Mouse (Mus musculus): ENCODE measurements around the gene Limch1. TPM values are rescaled to one million over a fixed set of nuclear protein-coding genes. Genes with fewer than 3 reads are reported as not detected.

The Limch1 gene
- total and polyA plus RNA-seq, 3 experiments = 0.05 TPM; not detected in 2

GRCm38 (mm10) chr5:66760747-66761146 is 15.1 kb downstream of the Limch1 start:
- no peak for DNase-seq (ENCODE audit: extremely low read depth)
- Histone ChIP-seq H3K4me2 (ENCODE audit: insufficient read depth, low read depth, poor library complexity, severe bottlenecking) (no peak overlapping the region), H3K27ac (ENCODE audit: insufficient read depth, low read depth) (no peak overlapping the region), H3K4me1 (ENCODE audit: control insufficient read depth in 1 of 2, insufficient read depth in 2 of 2) (peaks cover 9 to 32% of the 10 kb centered on the region in 2 experiments), H3K79me2 (replicated peaks; ENCODE audit: control insufficient read depth, extremely low read depth, insufficient read depth, poor library complexity, severe bottlenecking) (no peaks in the 10 kb centered on the region), H3K27me3 (replicated peaks) (no peaks in the 10 kb centered on the region), H3K36me3 (replicated peaks in 1 of 2; ENCODE audit: control insufficient read depth in 1 of 2, insufficient read depth in 1 of 2, low read length in 1 of 2) (no peaks in the 10 kb centered on the region), H3K4me3 (replicated peaks in 1 of 3; ENCODE audit: low read depth in 2 of 3, low read length in 2 of 3, poor library complexity in 1 of 3) (no peak overlapping the region), H3K9ac (ENCODE audit: insufficient read depth, low read depth) (no peak overlapping the region), H3K9me3 (replicated peaks; ENCODE audit: low read length) (no peaks in the 10 kb centered on the region)
- dilution Hi-C loops (cut with MboI; ENCODE audit: extremely low pct_ligation_motif_present, extremely low pct_unique_long_range_greater_than_20kb, low sequenced_read_pairs) = no loop called here
- no peak for TF ChIP-seq SMC3 (IDR thresholded peaks at IDR 0.05; ENCODE audit: low read depth, low read length)
- no peak for TF ChIP-seq BHLHE40 (IDR thresholded peaks at IDR 0.05; ENCODE audit: low read depth, low read length)
- TF ChIP-seq PAX5 (IDR thresholded peaks at IDR 0.05; ENCODE audit: low read length) = no peak
- no peak for TF ChIP-seq TCF12 (IDR thresholded peaks at IDR 0.05; ENCODE audit: low read depth, low read length)
- TF ChIP-seq MYC (IDR thresholded peaks at IDR 0.05; ENCODE audit: low read depth, low read length) = no peak
- TF ChIP-seq USF1 (IDR thresholded peaks at IDR 0.05; ENCODE audit: low read depth, low read length) = no peak
- no peak for TF ChIP-seq ZKSCAN1 (IDR thresholded peaks at IDR 0.05; ENCODE audit: borderline replicate concordance, low read depth, low read length)
- TF ChIP-seq IRF4 (IDR thresholded peaks at IDR 0.05; ENCODE audit: low read depth, low read length) = no peak
- no peak for TF ChIP-seq CHD1 (IDR thresholded peaks at IDR 0.05; ENCODE audit: low read depth, low read length)
- TF ChIP-seq SIN3A (IDR thresholded peaks at IDR 0.05; ENCODE audit: low read length) = no peak
- TF ChIP-seq RCOR1 (conservative IDR thresholded peaks at IDR 0.05; ENCODE audit: low read depth, low read length) = no peak
- TF ChIP-seq TBP (conservative IDR thresholded peaks at IDR 0.05; ENCODE audit: low read depth, low read length) = no peak
- TF ChIP-seq ELF1 (IDR thresholded peaks at IDR 0.05; ENCODE audit: low read depth, low read length) = no peak
- in situ Hi-C loops (cut with MboI; ENCODE audit: low pct_ligation_motif_present, low pct_unique_long_range_greater_than_20kb, low sequenced_read_pairs) = no loop called here

GRCm38 (mm10) chr5:66762006-66762405 is 16.4 kb downstream of the Limch1 start:
- in situ Hi-C loops (cut with MboI; ENCODE audit: low pct_ligation_motif_present, low pct_unique_long_range_greater_than_20kb, low sequenced_read_pairs) = no loop called here
- Histone ChIP-seq H3K4me1 (ENCODE audit: control insufficient read depth in 1 of 2, insufficient read depth in 2 of 2) (peaks cover 6 to 20% of the 10 kb centered on the region in 2 experiments), H3K27ac (ENCODE audit: insufficient read depth, low read depth) (no peak overlapping the region), H3K27me3 (replicated peaks) (no peaks in the 10 kb centered on the region), H3K79me2 (replicated peaks; ENCODE audit: control insufficient read depth, extremely low read depth, insufficient read depth, poor library complexity, severe bottlenecking) (no peaks in the 10 kb centered on the region), H3K9ac (ENCODE audit: insufficient read depth, low read depth) (no peak overlapping the region), H3K36me3 (replicated peaks in 1 of 2; ENCODE audit: control insufficient read depth in 1 of 2, insufficient read depth in 1 of 2, low read length in 1 of 2) (no peaks in the 10 kb centered on the region), H3K4me3 (replicated peaks in 1 of 3; ENCODE audit: low read depth in 2 of 3, low read length in 2 of 3, poor library complexity in 1 of 3) (no peak overlapping the region), H3K9me3 (replicated peaks; ENCODE audit: low read length) (no peaks in the 10 kb centered on the region), H3K4me2 (ENCODE audit: insufficient read depth, low read depth, poor library complexity, severe bottlenecking) (no peak overlapping the region)
- DNase-seq (ENCODE audit: extremely low read depth) = no peak
- dilution Hi-C loops (cut with MboI; ENCODE audit: extremely low pct_ligation_motif_present, extremely low pct_unique_long_range_greater_than_20kb, low sequenced_read_pairs) = no loop called here
- TF ChIP-seq MEF2A (IDR thresholded peaks at IDR 0.05; ENCODE audit: borderline replicate concordance, low read depth, low read length) (no peak), SIN3A (IDR thresholded peaks at IDR 0.05; ENCODE audit: low read length) (no peak), IRF4 (IDR thresholded peaks at IDR 0.05; ENCODE audit: low read depth, low read length) (no peak), CHD1 (IDR thresholded peaks at IDR 0.05; ENCODE audit: low read depth, low read length) (no peak), ZNF384 (IDR thresholded peaks at IDR 0.05; ENCODE audit: low read depth, low read length) (no peak), CTCF (conservative IDR thresholded peaks at IDR 0.05 in 1 of 2, IDR thresholded peaks at IDR 0.05 in 1 of 2; ENCODE audit: low read depth in 2 of 2, low read length in 2 of 2) (no peak), UBTF (IDR thresholded peaks at IDR 0.05; ENCODE audit: low read depth, low read length) (no peak), JUND (conservative IDR thresholded peaks at IDR 0.05; ENCODE audit: low read depth, low read length) (no peak), TCF12 (IDR thresholded peaks at IDR 0.05; ENCODE audit: low read depth, low read length) (no peak), USF1 (IDR thresholded peaks at IDR 0.05; ENCODE audit: low read depth, low read length) (no peak), RCOR1 (conservative IDR thresholded peaks at IDR 0.05; ENCODE audit: low read depth, low read length) (no peak), POLR2AphosphoS2 (IDR thresholded peaks at IDR 0.05; ENCODE audit: low read depth, low read length) (no peak), MAX (IDR thresholded peaks at IDR 0.05; ENCODE audit: low read length) (no peak)
